Mouse (Mus musculus): ENCODE results near the gene Tnfrsf1b. TPM values are rescaled to one million over a fixed set of nuclear protein-coding genes. Genes with fewer than 3 reads are reported as not detected.

Gene Tnfrsf1b
- polyA plus RNA-seq, 1 experiment from 2014 or later, result 5.9 TPM

- ATAC-seq (ENCODE audit: insufficient read depth, low FRiP score, low read depth), result no peak
- Histone ChIP-seq H3K9me3 (no peaks in the 10 kb centered on the region), H3K4me1 (no peaks in the 10 kb centered on the region), H3K4me3 (replicated peaks) (no peak overlapping the region), H3K27ac (no peak overlapping the region), H3K4me2 (no peak overlapping the region), H3K9ac (no peak overlapping the region), H3K36me3 (no peaks in the 10 kb centered on the region), H3K27me3 (replicated peaks) (no peaks in the 10 kb centered on the region)
- WGBS, result 90% methylated on average over 5 of the region's 5 CpGs
Observed at GRCm38 (mm10) chr4:145273923-145274322, 27.3 kb upstream of the Tnfrsf1b start.

- no peaks in the 10 kb centered on the region for H3K9me3 ChIP-seq
- no peaks in the 10 kb centered on the region for H3K27me3 ChIP-seq (replicated peaks)
- no peaks in the 10 kb centered on the region for H3K36me3 ChIP-seq
- WGBS, result 37% methylated on average over 1 of the region's 1 CpGs
- no peak for ATAC-seq (ENCODE audit: insufficient read depth, low FRiP score, low read depth)
- H3K4me3 ChIP-seq (replicated peaks), result no peak overlapping the region
- H3K4me1 ChIP-seq, result no peaks in the 10 kb centered on the region
- peak overlapping the region; percentile 78 for H3K27ac ChIP-seq
- no peak overlapping the region for H3K4me2 ChIP-seq
- no peak overlapping the region for H3K9ac ChIP-seq
Observed at GRCm38 (mm10) chr4:145272763-145273162, 26.1 kb upstream of the Tnfrsf1b start.

- H3K36me3 ChIP-seq, result no peaks in the 10 kb centered on the region
- H3K27ac ChIP-seq, result no peak overlapping the region
- H3K4me2 ChIP-seq, result no peak overlapping the region
- no peaks in the 10 kb centered on the region for H3K4me1 ChIP-seq
- H3K27me3 ChIP-seq (replicated peaks), result no peaks in the 10 kb centered on the region
- 87% methylated on average over 4 of the region's 4 CpGs for WGBS
- ATAC-seq (ENCODE audit: insufficient read depth, low FRiP score, low read depth), result no peak
- H3K4me3 ChIP-seq (replicated peaks), result no peak overlapping the region
- no peaks in the 10 kb centered on the region for H3K9me3 ChIP-seq
- H3K9ac ChIP-seq, result no peak overlapping the region
Observed at GRCm38 (mm10) chr4:145271634-145272033, 25.0 kb upstream of the Tnfrsf1b start.

GRCm38 (mm10) chr4:145270136-145270535 lies 23.5 kb upstream of the Tnfrsf1b start:
- H3K4me2 ChIP-seq, result no peak overlapping the region
- no peak overlapping the region for H3K4me3 ChIP-seq (replicated peaks)
- no peaks in the 10 kb centered on the region for H3K36me3 ChIP-seq
- 83% methylated on average over 5 of the region's 5 CpGs for WGBS
- no peak overlapping the region for H3K9ac ChIP-seq
- no peak overlapping the region for H3K27ac ChIP-seq
- no peaks in the 10 kb centered on the region for H3K27me3 ChIP-seq (replicated peaks)
- no peaks in the 10 kb centered on the region for H3K9me3 ChIP-seq
- no peaks in the 10 kb centered on the region for H3K4me1 ChIP-seq
- ATAC-seq (ENCODE audit: insufficient read depth, low FRiP score, low read depth), result no peak

- Histone ChIP-seq H3K4me1 (no peaks in the 10 kb centered on the region), H3K36me3 (no peaks in the 10 kb centered on the region), H3K27me3 (replicated peaks) (no peaks in the 10 kb centered on the region), H3K4me2 (no peak overlapping the region), H3K9me3 (no peaks in the 10 kb centered on the region), H3K27ac (no peak overlapping the region), H3K9ac (no peak overlapping the region), H3K4me3 (replicated peaks) (no peak overlapping the region)
- ATAC-seq (ENCODE audit: insufficient read depth, low FRiP score, low read depth), result no peak
- 46% methylated on average over 4 of the region's 4 CpGs for WGBS
Observed at GRCm38 (mm10) chr4:145267631-145268110, 21.0 kb upstream of the Tnfrsf1b start.

GRCm38 (mm10) chr4:145266505-145266904 lies 19.8 kb upstream of the Tnfrsf1b start:
- no peak overlapping the region for H3K9ac ChIP-seq
- H3K4me2 ChIP-seq, result no peak overlapping the region
- WGBS, result 75% methylated on average over 4 of the region's 4 CpGs
- no peaks in the 10 kb centered on the region for H3K36me3 ChIP-seq
- no peaks in the 10 kb centered on the region for H3K4me1 ChIP-seq
- H3K9me3 ChIP-seq, result no peaks in the 10 kb centered on the region
- no peak overlapping the region for H3K27ac ChIP-seq
- no peak for ATAC-seq (ENCODE audit: insufficient read depth, low FRiP score, low read depth)
- no peak overlapping the region for H3K4me3 ChIP-seq (replicated peaks)
- H3K27me3 ChIP-seq (replicated peaks), result no peaks in the 10 kb centered on the region

GRCm38 (mm10) chr4:145264761-145265160 lies 18.1 kb upstream of the Tnfrsf1b start:
- no peaks in the 10 kb centered on the region for H3K4me1 ChIP-seq
- no peak overlapping the region for H3K4me3 ChIP-seq (replicated peaks)

GRCm38 (mm10) chr4:145263583-145263982 lies 16.9 kb upstream of the Tnfrsf1b start:
- 96% methylated on average over 1 of the region's 1 CpGs for WGBS
- H3K9ac ChIP-seq, result no peak overlapping the region
- H3K36me3 ChIP-seq, result no peaks in the 10 kb centered on the region
- no peak overlapping the region for H3K4me3 ChIP-seq (replicated peaks)
- H3K4me2 ChIP-seq, result no peak overlapping the region
- ATAC-seq (ENCODE audit: insufficient read depth, low FRiP score, low read depth), result no peak
- no peak overlapping the region for H3K27ac ChIP-seq
- no peaks in the 10 kb centered on the region for H3K9me3 ChIP-seq
- no peaks in the 10 kb centered on the region for H3K4me1 ChIP-seq
- no peaks in the 10 kb centered on the region for H3K27me3 ChIP-seq (replicated peaks)

More at GRCm38 (mm10) chr4:145264761-145265160, 18.1 kb upstream of the Tnfrsf1b start:
- Histone ChIP-seq H3K27ac (no peak overlapping the region), H3K36me3 (no peaks in the 10 kb centered on the region), H3K9ac (no peak overlapping the region), H3K9me3 (no peaks in the 10 kb centered on the region), H3K27me3 (replicated peaks) (no peaks in the 10 kb centered on the region), H3K4me2 (no peak overlapping the region)
- WGBS, result 31% methylated on average over 2 of the region's 2 CpGs
- ATAC-seq (ENCODE audit: insufficient read depth, low FRiP score, low read depth), result no peak

- Histone ChIP-seq H3K9ac (no peak overlapping the region), H3K36me3 (no peaks in the 10 kb centered on the region), H3K9me3 (no peaks in the 10 kb centered on the region), H3K27me3 (replicated peaks) (no peaks in the 10 kb centered on the region), H3K4me2 (no peak overlapping the region), H3K4me3 (replicated peaks) (no peak overlapping the region), H3K27ac (no peak overlapping the region), H3K4me1 (no peaks in the 10 kb centered on the region)
- 75% methylated on average over 5 of the region's 5 CpGs for WGBS
- no peak for ATAC-seq (ENCODE audit: insufficient read depth, low FRiP score, low read depth)
Observed at GRCm38 (mm10) chr4:145260802-145261201, 14.1 kb upstream of the Tnfrsf1b start.

- H3K4me3 ChIP-seq (replicated peaks), result no peak overlapping the region
Observed at GRCm38 (mm10) chr4:145257751-145258434, 11.2 kb upstream of the Tnfrsf1b start.

GRCm38 (mm10) chr4:145256144-145256543 lies 9.5 kb upstream of the Tnfrsf1b start:
- Histone ChIP-seq H3K27ac (no peak overlapping the region), H3K36me3 (no peaks in the 10 kb centered on the region), H3K27me3 (replicated peaks) (no peaks in the 10 kb centered on the region), H3K9me3 (no peaks in the 10 kb centered on the region), H3K4me3 (replicated peaks) (no peak overlapping the region), H3K4me1 (no peaks in the 10 kb centered on the region), H3K9ac (no peak overlapping the region), H3K4me2 (no peak overlapping the region)
- no peak for ATAC-seq (ENCODE audit: insufficient read depth, low FRiP score, low read depth)
- 90% methylated on average over 5 of the region's 5 CpGs for WGBS

More at GRCm38 (mm10) chr4:145257751-145258434, 11.2 kb upstream of the Tnfrsf1b start:
- H3K36me3 ChIP-seq, result no peaks in the 10 kb centered on the region
- H3K4me1 ChIP-seq, result no peaks in the 10 kb centered on the region
- no peak overlapping the region for H3K9ac ChIP-seq
- H3K4me2 ChIP-seq, result no peak overlapping the region
- no peaks in the 10 kb centered on the region for H3K9me3 ChIP-seq
- no peaks in the 10 kb centered on the region for H3K27me3 ChIP-seq (replicated peaks)
- WGBS, result 67% methylated on average over 5 of the region's 5 CpGs
- H3K27ac ChIP-seq, result no peak overlapping the region
- ATAC-seq (ENCODE audit: insufficient read depth, low FRiP score, low read depth), result no peak

GRCm38 (mm10) chr4:145254418-145254817 lies 7.7 kb upstream of the Tnfrsf1b start:
- Histone ChIP-seq H3K27me3 (replicated peaks) (no peaks in the 10 kb centered on the region), H3K9me3 (no peaks in the 10 kb centered on the region), H3K4me3 (replicated peaks) (no peak overlapping the region), H3K36me3 (no peaks in the 10 kb centered on the region), H3K27ac (no peak overlapping the region), H3K9ac (no peak overlapping the region), H3K4me2 (no peak overlapping the region), H3K4me1 (no peaks in the 10 kb centered on the region)
- no peak; the same call in 1 of the 2 replicates for ATAC-seq (ENCODE audit: insufficient read depth, low FRiP score, low read depth)
- WGBS, result 31% methylated on average over 13 of the region's 13 CpGs
